Mouse (Mus musculus) brain, embryonic 14.5 days (tissue): ENCODE results near the gene Metap2.

ENCODE experiments used
- CTCF ChIP-seq: fragments of 200-500 bp; IDR thresholded peaks from 2 replicates; pipeline ENCODE4 v1.5.1; 2012; ENCODE audit warnings: inconsistent platforms, mild to moderate bottlenecking, moderate library complexity, borderline replicate concordance; ENCODE audit not compliant: insufficient read depth, insufficient read length; ENCODE audit errors: extremely low read depth
- POLR2A ChIP-seq: fragments of 200-500 bp; IDR thresholded peaks from 2 replicates; pipeline ENCODE4 v1.6.1; 2012; ENCODE audit warnings: mild to moderate bottlenecking, inconsistent platforms, borderline replicate concordance; ENCODE audit not compliant: poor library complexity, insufficient read depth, insufficient read length, severe bottlenecking; ENCODE audit errors: extremely low read depth

- no peak for TF ChIP-seq CTCF
- no peak for TF ChIP-seq POLR2A
Measured at GRCm38 (mm10) chr10:93846706-93847105, 50.2 kb downstream of the Metap2 start.
